Comparison of ENCODE assay signal across 22 mouse cellular contexts in the genomic region with DNA sequence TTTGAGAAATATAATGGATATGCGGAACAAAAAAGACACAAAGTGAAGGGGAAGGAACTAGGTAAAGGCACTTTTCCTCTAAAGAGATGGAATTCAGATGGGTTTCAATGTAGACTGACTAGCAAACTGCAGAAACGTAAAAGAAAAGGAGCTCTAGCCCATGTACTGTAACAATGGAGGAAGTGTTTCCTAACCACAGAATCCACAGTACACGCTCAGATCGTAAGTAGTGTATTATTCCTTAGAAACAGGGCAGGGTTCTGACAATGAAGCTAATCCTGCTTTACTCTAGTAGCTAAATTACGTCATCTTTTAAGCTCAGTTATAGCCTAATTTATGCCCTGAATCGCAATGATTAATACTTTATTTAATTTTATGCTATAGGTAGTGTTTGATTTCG. TPM values are rescaled to one million over a fixed set of nuclear protein-coding genes. Genes with fewer than 3 reads are reported as not detected.
DNase-seq lines count a peak whose midpoint lies in the region; ATAC-seq lines count a peak whose summit lies in the region.
"Had no signal": no experiment of that assay in that cellular context is flagged by ENCODE, and none has a peak within 500 bp of the region (broad histone marks: within the 10 kb centered on the region; RNA-seq: fewer than 3 reads in every experiment).

No protein-coding gene starts in this region.

- DNase-seq in kidney, postnatal 4 days, result no peak
- DNase-seq in embryo, embryonic 10.5 days (ENCODE audit: low spot score), result no peak
- no peak for DNase-seq in adrenal gland, adult 8-10 months
- no peak for DNase-seq in lung, postnatal 25 days (ENCODE audit: low spot score)
- DNase-seq: adrenal gland, adult 2 months; adrenal gland, postnatal 10 days; adrenal gland, postnatal 14 days; adrenal gland, postnatal 25 days; adrenal gland, postnatal 36 days; B cell, adult 2 months; cerebellum, adult 11 months; cerebellum, adult 11-12 months; cerebellum, adult 18-20 months had no signal

- peak; percentile 58; the same call in 1 of the 2 replicates for ATAC-seq in common myeloid progenitor, adult 5-6 weeks (replicated peaks; ENCODE audit: low read depth, poor library complexity, severe bottlenecking)
- peak; percentile 59; the same call in 1 of the 2 replicates for ATAC-seq in granulocyte monocyte progenitor cell, adult 5-6 weeks (replicated peaks; ENCODE audit: poor library complexity, severe bottlenecking)
- peak; percentile 33 to 62; a peak in 1 of 4 replicates for ATAC-seq in hematopoietic stem cell, adult 5-6 weeks (replicated peaks in 1 of 2; ENCODE audit: insufficient read depth in 1 of 2, low FRiP score in 2 of 2, low TSS enrichment in 1 of 2, low read depth in 1 of 2, poor library complexity in 2 of 2, severe bottlenecking in 2 of 2)
- peak; percentile 61; the same call in 1 of the 2 replicates for ATAC-seq in megakaryocyte progenitor cell, adult 5-6 weeks (replicated peaks; ENCODE audit: poor library complexity)
- ATAC-seq: activated CD4-positive, CD25-positive, alpha-beta regulatory T cell, adult 4 months; CD4-positive, CD25-positive, alpha-beta regulatory T cell, adult 4 months; Patski had no signal

RNA-seq across cellular contexts. Expression of gene Tfec, which starts 51.7 kb away (rescaled TPM):
- 10.1 and 22.9 TPM in 2 replicates for total RNA-seq in common myeloid progenitor, adult 5-6 weeks (2017)
- total RNA-seq in granulocyte monocyte progenitor cell, adult 5-6 weeks (2014; fragmentation: Nextera tagmentation), result 99.3 and 111 TPM in 2 replicates
- total RNA-seq in granulocyte monocyte progenitor cell, adult 5-6 weeks (2017), result 129 and 130 TPM in 2 replicates
- total RNA-seq in hematopoietic stem cell, adult 5-6 weeks (2017), result 25.2 and 32.2 TPM in 2 replicates
- total RNA-seq in megakaryocyte progenitor cell, adult 5-6 weeks (2015), result 117 and 135 TPM in 2 replicates
- 107 and 121 TPM in 2 replicates for total RNA-seq in megakaryocyte progenitor cell, adult 5-6 weeks (2017)
- under 1 TPM; 0.32 to 0.92 (median 0.58) TPM for total RNA-seq in adrenal gland, adult 8-10 months (2022)
- total RNA-seq: CH12.LX, MEL had no signal
